Mouse (Mus musculus) hindbrain, embryonic 10.5 days (tissue): ENCODE results near the gene Cers3. TPM values are rescaled to one million over a fixed set of nuclear protein-coding genes. Genes with fewer than 3 reads are reported as not detected.

Experiments used
- DNase-seq: peaks from one replicate; pipeline ENCODE4 v3.0.0-alpha.2; 2017; ENCODE audit warnings: low spot score
- H3K27ac ChIP-seq: fragments of 300-500 bp; sonication (generic); 2 replicates; pipeline ENCODE4 v1.5.1; 2016; ENCODE audit warnings: mild to moderate bottlenecking, moderate library complexity
- H3K27me3 ChIP-seq: fragments of 300-500 bp; sonication (generic); 2 replicates; pipeline ENCODE4 v1.6.1; 2016; ENCODE audit warnings: mild to moderate bottlenecking; ENCODE audit not compliant: poor library complexity, insufficient read depth, severe bottlenecking
- H3K36me3 ChIP-seq: fragments of 300-500 bp; sonication (generic); 2 replicates; pipeline ENCODE4 v1.6.1; 2016; ENCODE audit warnings: mild to moderate bottlenecking, moderate library complexity
- H3K4me1 ChIP-seq: fragments of 300-500 bp; sonication (generic); replicated peaks from 2 replicates; pipeline ENCODE4 v1.6.1; 2016; ENCODE audit warnings: mild to moderate bottlenecking
- H3K4me3 ChIP-seq: fragments of 300-500 bp; sonication (generic); 2 replicates; pipeline ENCODE4 v1.5.1; 2016; ENCODE audit warnings: mild to moderate bottlenecking, moderate library complexity
- H3K9me3 ChIP-seq: fragments of 300-500 bp; sonication (generic); 2 replicates; pipeline ENCODE4 v1.6.1; 2016; ENCODE audit warnings: mild to moderate bottlenecking, moderate library complexity
- WGBS: fragments of 180-500 bp; shearing (Covaris S2); methylation state at CpG from one replicate; pipeline ENCODE4 v1.1.7; 2016; 5-methylcytosine and 5-hydroxymethylcytosine counted together
- polyA plus RNA-seq: library from polyadenylated mRNA; unstranded; fragments of >200 nt; fragmentation: Nextera tagmentation; extraction: Ambion mirVana; gene quantifications from 2 replicates; pipeline ENCODE4 v1.2.1, GENCODE M21; 2016

The Cers3 gene
- polyA plus RNA-seq, 1 experiment from 2014 or later, result 0.84 TPM

DNA sequence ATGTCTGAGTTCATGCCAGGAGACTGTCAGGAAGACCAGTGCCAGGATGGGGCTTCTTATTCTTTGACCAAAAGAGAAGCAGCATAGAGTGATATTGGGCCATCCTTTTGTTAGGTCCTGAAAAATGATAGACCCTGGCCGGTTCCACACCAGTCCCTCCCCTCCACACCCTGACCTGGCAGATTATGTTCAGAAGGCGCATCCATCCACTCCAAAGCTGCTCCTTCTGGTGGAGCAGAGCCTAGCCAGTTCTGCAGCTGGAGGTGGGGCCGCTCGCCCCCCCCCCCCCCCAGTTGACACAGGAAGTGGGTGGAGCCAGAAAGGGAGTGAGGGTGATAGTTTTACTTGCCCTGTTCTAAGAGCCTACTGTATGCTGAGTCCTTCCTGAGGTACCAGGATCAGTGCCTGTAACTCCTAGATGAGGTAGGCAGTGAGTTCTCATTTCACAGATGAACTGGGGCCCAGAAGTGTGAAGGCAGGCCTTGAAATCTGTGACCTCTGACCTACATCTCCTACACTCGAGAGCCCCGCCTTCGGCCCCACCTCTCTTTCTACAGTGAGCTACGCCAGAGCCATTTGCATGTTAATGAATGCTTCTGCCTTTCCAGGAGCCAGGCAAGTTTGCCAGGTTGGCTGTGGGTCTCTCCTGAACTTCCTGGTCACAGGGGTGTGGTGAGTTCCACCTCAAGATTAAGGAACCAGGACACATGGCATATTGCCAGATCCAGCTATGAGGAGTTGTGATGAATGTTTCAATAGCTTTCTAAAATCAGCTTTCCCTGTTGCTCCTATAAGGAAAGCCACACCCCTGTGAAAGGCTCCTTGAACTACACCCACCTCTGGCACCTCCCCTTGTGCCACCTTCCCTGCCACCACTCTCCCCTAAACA lies 46.8 kb downstream of the Cers3 start:
- no peaks in the 10 kb centered on the region for H3K27me3 ChIP-seq
- 27% methylated on average over 8 of the region's 8 CpGs for WGBS
- no peaks in the 10 kb centered on the region for H3K36me3 ChIP-seq
- DNase-seq, result peak; percentile 20
- H3K9me3 ChIP-seq, result no peaks in the 10 kb centered on the region
- H3K27ac ChIP-seq, result no peak overlapping the region
- H3K4me1 ChIP-seq, result peaks cover 10% of the 10 kb centered on the region
- no peak overlapping the region for H3K4me3 ChIP-seq

DNA sequence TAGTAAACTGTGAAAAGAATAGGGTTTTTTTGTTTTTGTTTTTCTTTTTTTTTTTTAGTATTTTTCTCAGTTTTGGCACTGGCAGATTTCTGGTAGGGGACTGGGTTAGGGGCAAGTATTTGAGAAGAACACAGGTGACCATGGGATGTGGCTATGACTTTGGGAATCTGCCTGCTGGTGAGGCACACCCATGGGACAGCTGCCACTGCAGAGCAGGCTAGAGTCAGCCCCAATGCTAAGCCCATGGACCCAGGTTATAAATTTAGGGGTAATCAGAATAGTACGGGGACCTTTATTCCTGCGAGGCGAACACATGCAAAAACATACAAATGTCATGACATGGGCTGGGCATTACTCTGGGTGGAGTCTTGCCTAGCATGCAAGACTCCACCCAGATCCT lies 47.7 kb downstream of the Cers3 start:
- H3K27ac ChIP-seq, result no peak overlapping the region
- DNase-seq, result no peak
- 96% methylated on average over 3 of the region's 3 CpGs for WGBS
- H3K27me3 ChIP-seq, result no peaks in the 10 kb centered on the region
- H3K36me3 ChIP-seq, result no peaks in the 10 kb centered on the region
- no peaks in the 10 kb centered on the region for H3K9me3 ChIP-seq
- no peak overlapping the region for H3K4me3 ChIP-seq
- peaks cover 10% of the 10 kb centered on the region for H3K4me1 ChIP-seq

DNA sequence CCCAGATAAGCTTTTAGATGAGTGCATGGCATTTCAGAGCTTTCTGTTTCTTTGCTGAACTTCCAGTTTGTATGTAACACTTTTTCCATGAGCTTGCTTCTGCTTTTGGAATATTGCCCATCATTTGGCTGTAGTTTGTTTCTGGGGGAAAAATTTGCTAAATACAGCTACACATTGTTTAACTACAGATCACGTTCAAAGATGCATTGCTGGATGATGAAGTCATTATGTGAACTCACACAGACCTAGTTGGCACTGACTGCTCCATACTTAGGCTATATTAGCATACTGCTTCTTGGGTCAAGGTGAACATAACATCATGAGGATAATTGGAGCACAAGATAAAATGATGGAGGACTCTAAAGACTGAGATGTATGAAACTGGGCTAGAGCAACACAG lies 53.6 kb downstream of the Cers3 start:
- no peak overlapping the region for H3K4me3 ChIP-seq
- WGBS, result 78% methylated on average over 1 of the region's 1 CpGs

DNA sequence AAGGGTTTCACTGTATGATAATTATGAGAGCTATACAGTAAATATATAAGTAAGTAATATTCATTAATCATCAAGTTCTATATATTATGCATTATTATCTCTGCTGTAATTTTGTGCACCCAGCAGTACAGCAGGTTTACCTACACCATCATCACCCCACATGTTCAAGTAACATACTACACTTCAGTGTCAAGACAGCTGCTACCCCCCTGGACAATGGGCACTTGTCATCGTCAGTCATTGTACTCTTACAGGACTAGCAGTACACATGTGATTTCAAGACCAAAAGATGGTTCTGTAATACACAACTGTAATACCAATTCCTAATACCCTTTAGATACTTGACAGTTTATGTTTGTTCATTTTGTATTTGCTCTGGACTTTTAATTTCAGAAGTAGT lies 54.0 kb downstream of the Cers3 start:
- Histone ChIP-seq H3K9me3 (no peaks in the 10 kb centered on the region), H3K27ac (no peak overlapping the region), H3K4me1 (no peaks in the 10 kb centered on the region), H3K4me3 (no peak overlapping the region), H3K36me3 (no peaks in the 10 kb centered on the region), H3K27me3 (no peaks in the 10 kb centered on the region)
- no peak for DNase-seq
- WGBS, result 95% methylated on average over 1 of the region's 1 CpGs

More for the DNA sequence above, 53.6 kb downstream of the Cers3 start:
- H3K4me1 ChIP-seq, result no peaks in the 10 kb centered on the region
- H3K27me3 ChIP-seq, result no peaks in the 10 kb centered on the region
- H3K36me3 ChIP-seq, result no peaks in the 10 kb centered on the region
- H3K9me3 ChIP-seq, result no peaks in the 10 kb centered on the region
- no peak for DNase-seq
- no peak overlapping the region for H3K27ac ChIP-seq

DNA sequence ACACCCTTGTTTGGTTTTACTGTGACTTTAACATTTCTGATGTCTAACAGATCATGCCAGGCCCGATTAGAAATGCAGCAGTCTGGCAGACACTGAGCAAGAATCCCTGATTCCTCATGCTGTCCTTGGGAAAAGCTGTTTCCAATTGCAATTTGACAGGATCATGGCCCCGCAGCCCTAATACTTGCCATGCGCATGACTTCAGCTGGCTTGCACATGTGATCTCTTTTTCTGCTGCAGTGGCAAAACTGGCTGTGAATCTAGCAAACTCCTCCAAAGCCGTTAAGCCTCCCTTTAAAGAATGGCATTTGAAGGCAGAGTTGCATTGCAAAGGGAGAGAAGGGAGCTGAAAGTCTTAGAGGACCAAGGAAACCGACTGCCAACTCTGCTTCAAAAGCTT lies 55.5 kb downstream of the Cers3 start:
- peak; percentile 12 for DNase-seq
- Histone ChIP-seq H3K4me1 (peaks cover 7% of the 10 kb centered on the region), H3K27ac (no peak overlapping the region), H3K36me3 (no peaks in the 10 kb centered on the region), H3K4me3 (no peak overlapping the region), H3K9me3 (no peaks in the 10 kb centered on the region), H3K27me3 (no peaks in the 10 kb centered on the region)
- WGBS, result 58% methylated on average over 5 of the region's 5 CpGs

DNA sequence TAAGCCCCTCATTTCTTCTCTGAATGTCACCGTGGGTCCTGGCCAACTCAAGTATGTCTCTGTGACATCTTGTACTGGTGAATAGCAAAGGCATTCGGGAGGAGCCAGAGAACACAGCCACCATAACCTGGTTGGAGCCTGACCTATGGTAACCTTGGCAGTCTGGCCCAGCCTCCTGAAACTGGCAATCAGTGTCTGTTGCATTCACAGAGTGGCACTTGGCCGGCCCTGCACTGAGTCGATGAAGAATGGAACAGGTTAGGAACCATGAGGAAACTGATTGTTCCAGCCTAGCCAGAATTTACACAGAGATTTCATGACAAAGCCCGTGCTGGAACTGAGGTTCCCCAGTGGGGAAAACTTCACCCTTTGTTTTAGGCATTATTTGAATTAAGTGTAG lies 57.5 kb downstream of the Cers3 start:
- no peaks in the 10 kb centered on the region for H3K27me3 ChIP-seq
- no peaks in the 10 kb centered on the region for H3K9me3 ChIP-seq
- H3K4me3 ChIP-seq, result no peak overlapping the region
- 82% methylated on average over 5 of the region's 5 CpGs for WGBS
- DNase-seq, result no peak
- peaks cover 9% of the 10 kb centered on the region for H3K4me1 ChIP-seq
- H3K27ac ChIP-seq, result no peak overlapping the region
- no peaks in the 10 kb centered on the region for H3K36me3 ChIP-seq

DNA sequence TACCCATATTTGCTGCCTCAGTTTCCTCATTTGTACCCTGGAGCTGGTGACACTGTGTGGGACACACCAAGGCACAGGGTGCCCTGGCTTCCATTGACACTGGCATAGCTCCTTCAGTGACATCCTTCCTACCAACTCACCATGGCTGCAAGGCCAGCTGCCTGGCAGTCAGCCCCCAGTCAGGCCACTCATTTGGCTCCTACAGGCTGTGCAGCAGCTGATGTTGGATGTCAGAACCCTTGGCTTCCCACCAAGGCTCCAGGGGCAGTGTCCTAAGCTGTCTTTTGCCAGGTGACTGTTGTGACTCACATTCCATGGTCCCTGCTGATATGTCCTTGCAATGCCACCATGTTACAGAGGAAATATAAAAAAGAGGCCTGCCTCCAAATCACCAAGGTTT lies 58.5 kb downstream of the Cers3 start:
- H3K27me3 ChIP-seq, result no peaks in the 10 kb centered on the region
- 0 out of 2 replicates have a peak overlapping the region, but pooled peaks have one; percentile 30 for H3K27ac ChIP-seq

DNA sequence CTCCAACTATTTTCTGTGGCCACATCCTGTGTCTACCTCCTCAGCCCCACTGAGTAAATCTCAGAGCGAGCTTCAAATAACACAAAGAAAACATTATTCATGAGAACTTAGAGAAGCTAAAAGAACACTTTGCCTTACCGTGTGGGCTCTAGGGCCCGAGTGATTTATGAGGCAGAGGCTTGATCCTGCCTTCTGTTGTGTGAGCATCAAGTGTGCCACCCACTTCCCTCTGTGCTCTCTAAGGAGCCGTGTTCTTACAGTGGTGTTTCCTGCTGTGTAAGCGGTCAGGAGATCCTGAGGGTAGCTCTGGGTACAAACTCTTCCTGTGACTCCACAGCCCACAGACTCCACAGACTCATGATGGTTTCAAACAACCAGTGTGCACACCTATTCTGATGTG lies 60.5 kb downstream of the Cers3 start:
- WGBS, result 60% methylated on average over 5 of the region's 5 CpGs
- H3K27me3 ChIP-seq, result no peaks in the 10 kb centered on the region
- H3K4me1 ChIP-seq, result peaks cover 9% of the 10 kb centered on the region
- no peak overlapping the region for H3K27ac ChIP-seq
- H3K9me3 ChIP-seq, result no peaks in the 10 kb centered on the region
- H3K36me3 ChIP-seq, result no peaks in the 10 kb centered on the region
- H3K4me3 ChIP-seq, result no peak overlapping the region
- no peak for DNase-seq

More for the DNA sequence above, 58.5 kb downstream of the Cers3 start:
- Histone ChIP-seq H3K4me1 (peaks cover 9% of the 10 kb centered on the region), H3K9me3 (no peaks in the 10 kb centered on the region), H3K36me3 (no peaks in the 10 kb centered on the region), H3K4me3 (no peak overlapping the region)
- no peak for DNase-seq

DNA sequence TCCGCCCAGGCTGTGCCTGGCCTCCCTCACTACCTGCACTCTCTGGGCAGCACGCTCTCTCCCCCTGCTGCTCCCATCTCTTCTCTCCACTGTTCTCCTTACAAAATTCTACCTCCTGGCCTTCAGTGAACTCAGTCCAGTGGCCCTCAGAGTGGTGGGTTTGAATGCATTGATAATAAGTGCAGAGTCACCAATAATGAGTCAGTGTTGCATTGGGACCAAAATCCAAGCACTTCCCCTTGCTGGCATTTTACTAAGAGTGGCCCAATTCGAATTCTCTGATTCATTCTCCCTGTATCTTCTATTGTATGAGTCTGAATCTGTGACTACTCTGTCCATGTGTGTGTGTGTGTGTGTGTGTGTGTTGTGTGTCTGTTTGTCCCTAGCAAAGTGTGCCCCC lies 63.5 kb downstream of the Cers3 start:
- no peak for DNase-seq

DNA sequence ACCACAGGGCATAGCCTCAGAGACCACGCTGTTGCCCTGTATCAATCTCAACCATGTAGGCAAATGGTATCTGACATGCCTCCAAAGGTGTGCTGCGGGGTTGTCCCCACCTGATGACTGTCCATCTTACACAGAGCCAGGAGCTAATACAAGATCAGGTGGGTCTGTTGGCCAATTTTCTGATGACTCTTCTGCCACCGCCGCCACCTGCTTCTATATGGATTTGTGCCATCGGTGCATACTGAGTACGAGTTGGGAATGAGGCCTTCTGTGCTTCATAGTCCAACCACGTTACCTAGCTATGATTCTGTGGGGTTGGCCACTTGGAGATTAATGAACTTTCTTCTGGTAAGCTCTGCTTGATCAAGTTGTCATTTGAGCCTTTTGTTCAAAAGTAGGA lies 67.1 kb downstream of the Cers3 start:
- Histone ChIP-seq H3K27me3 (no peaks in the 10 kb centered on the region), H3K9me3 (no peaks in the 10 kb centered on the region), H3K27ac (no peak overlapping the region), H3K36me3 (no peaks in the 10 kb centered on the region), H3K4me1 (no peaks in the 10 kb centered on the region), H3K4me3 (no peak overlapping the region)
- no peak for DNase-seq
- WGBS, result 94% methylated on average over 7 of the region's 7 CpGs

More for the DNA sequence above, 63.5 kb downstream of the Cers3 start:
- Histone ChIP-seq H3K4me3 (no peak overlapping the region), H3K9me3 (no peaks in the 10 kb centered on the region), H3K4me1 (peaks cover 9% of the 10 kb centered on the region), H3K27ac (no peak overlapping the region), H3K36me3 (no peaks in the 10 kb centered on the region), H3K27me3 (no peaks in the 10 kb centered on the region)
- WGBS, result 71% methylated on average over 3 of the region's 3 CpGs

DNA sequence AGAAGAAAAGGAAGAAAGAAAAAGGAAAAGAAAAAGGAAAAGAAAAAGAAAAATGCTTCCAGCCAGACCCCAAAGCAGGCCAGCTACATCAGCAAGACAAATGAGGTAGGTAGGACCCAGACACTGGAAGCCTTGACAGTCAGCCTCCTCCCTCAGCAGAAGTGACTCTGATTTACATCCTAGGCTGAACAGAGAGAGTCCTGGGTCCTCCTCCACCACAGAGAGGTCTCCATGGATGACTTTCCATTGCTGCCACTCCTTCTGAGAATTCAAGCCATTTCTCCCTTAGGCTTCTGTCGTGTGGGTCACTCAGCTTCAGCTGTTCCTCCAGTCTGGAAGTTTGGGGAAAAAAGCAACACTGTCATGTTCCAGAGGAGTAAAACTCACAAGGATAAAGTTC lies 68.0 kb downstream of the Cers3 start:
- Histone ChIP-seq H3K9me3 (no peaks in the 10 kb centered on the region), H3K36me3 (no peaks in the 10 kb centered on the region), H3K4me3 (no peak overlapping the region), H3K4me1 (no peaks in the 10 kb centered on the region), H3K27ac (no peak overlapping the region), H3K27me3 (no peaks in the 10 kb centered on the region)
- 78% methylated on average over 1 of the region's 1 CpGs for WGBS
- DNase-seq, result no peak

DNA sequence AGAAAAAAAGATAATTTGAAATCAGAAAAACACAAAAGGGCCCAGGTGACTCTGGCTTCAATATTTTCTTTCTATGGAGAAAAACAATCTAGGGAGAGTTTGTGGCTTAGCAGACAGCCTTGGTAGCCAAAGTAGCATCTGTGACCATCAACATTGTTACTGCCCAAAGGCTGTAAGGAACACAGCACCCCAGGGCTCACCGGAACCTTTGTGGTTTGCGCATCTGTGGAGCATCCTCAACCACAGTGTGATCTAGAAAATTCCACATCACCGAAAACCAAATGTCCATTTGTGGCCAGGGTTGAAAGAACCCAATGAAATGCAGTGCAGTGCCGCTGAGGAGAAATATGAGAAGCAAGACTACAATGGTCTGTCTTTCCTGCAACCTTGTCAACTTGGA lies 69.0 kb downstream of the Cers3 start:
- no peaks in the 10 kb centered on the region for H3K9me3 ChIP-seq
- H3K27me3 ChIP-seq, result no peaks in the 10 kb centered on the region
- no peaks in the 10 kb centered on the region for H3K4me1 ChIP-seq
- DNase-seq, result no peak
- no peaks in the 10 kb centered on the region for H3K36me3 ChIP-seq
- H3K4me3 ChIP-seq, result no peak overlapping the region
- no peak overlapping the region for H3K27ac ChIP-seq
- 92% methylated on average over 4 of the region's 4 CpGs for WGBS

DNA sequence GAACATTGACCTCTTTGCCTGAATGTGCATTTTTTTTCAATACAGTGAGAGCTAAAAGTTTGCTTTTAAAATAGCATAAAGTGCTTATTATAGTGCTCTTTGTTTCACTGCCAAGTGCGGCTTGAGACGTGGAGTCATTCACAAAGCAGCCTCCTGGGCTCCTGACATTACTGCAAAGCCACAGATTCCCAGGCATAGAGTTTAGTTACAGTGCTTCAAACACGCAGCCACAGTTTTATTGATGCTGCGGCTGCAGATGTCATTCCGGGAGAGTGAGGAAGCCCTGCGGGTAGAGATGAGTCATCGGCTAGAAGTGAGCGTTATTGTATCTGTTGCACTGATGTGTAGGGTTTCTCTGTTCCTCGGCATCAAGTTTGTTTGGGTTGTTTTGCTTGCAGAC lies 69.4 kb downstream of the Cers3 start:
- H3K27me3 ChIP-seq, result no peaks in the 10 kb centered on the region
- 84% methylated on average over 9 of the region's 9 CpGs for WGBS
- no peak for DNase-seq
- H3K4me1 ChIP-seq, result no peaks in the 10 kb centered on the region
- no peaks in the 10 kb centered on the region for H3K9me3 ChIP-seq
- H3K36me3 ChIP-seq, result no peaks in the 10 kb centered on the region
- H3K27ac ChIP-seq, result no peak overlapping the region
- no peak overlapping the region for H3K4me3 ChIP-seq

DNA sequence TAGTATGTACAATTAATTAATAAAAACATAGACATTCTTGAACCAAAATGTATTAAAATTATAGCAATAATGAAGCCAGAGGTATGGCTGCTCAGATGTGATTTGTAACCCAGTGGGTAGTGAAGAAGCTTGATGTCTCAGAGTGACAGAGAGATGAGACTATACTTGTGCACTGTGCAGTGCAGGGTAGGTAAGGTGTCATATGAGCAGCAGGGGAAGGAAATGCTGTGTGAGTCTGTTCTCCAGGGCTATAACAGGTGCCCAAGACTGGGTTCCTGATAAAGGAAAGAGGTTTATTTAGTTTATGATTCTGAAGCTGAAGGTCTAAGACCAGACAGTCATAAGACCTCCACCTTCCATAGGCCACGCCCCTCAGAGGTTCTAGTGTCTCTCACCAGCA lies 69.9 kb downstream of the Cers3 start:
- Histone ChIP-seq H3K36me3 (no peaks in the 10 kb centered on the region), H3K9me3 (no peaks in the 10 kb centered on the region), H3K4me3 (no peak overlapping the region), H3K27me3 (no peaks in the 10 kb centered on the region), H3K27ac (no peak overlapping the region), H3K4me1 (no peaks in the 10 kb centered on the region)
- WGBS, result 74% methylated on average over 1 of the region's 1 CpGs
- no peak for DNase-seq
